Mouse (Mus musculus) right cerebral cortex, postnatal 36 days (tissue): Measurements from ENCODE around the gene Gata2.

Experiments used
- DNase-seq, 2 experiments: peaks; one replicate each; pipeline ENCODE4 v3.0.0; 2022; ENCODE audit warnings: low spot score in 2 of 2, mixed read lengths in 1 of 2

The Gata2 gene

GRCm38 (mm10) chr6:88208321-88208720 lies 14.6 kb downstream of the Gata2 start:
- no peak for DNase-seq

DNA sequence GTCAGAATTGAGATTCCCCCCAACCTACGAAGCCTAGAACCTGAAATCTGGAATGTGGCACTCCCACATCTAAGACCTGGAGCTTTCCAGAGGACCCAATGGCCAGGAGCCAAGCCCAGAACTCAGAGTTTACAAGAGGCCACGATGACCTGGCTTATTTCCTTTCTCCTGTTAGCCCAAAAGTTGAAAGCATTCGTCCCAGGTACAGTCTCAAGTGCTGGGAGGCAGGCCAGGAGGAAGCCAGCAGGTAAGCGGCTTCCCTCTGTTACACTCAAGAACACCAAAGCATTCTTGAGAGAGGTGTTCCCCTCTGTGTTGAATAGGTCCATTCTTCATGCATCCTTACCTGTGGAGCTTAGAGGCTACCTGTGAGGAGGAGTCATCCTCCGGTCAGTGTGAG lies 15.8 kb downstream of the Gata2 start:
- no peak for DNase-seq

DNA sequence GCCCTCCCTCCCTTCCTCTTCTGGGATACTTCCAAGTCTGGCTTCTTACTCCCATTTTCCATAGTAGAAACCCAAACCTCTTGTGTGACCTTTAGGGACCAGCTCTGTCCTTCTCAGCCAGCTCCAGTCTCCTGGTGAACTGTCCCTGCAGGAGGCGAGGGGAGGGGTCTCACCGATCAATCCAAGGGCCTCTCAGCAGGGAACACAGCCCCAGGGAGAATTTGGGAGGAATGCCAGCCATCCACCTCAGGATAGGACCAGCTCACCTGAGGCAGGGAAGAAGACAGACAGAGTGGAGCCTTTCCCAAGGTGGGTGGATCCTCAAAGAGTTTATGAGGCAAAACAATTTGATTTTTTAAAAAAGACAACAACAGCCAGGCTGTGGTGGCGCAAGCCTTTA lies 16.5 kb downstream of the Gata2 start:
- no peak for DNase-seq

DNA sequence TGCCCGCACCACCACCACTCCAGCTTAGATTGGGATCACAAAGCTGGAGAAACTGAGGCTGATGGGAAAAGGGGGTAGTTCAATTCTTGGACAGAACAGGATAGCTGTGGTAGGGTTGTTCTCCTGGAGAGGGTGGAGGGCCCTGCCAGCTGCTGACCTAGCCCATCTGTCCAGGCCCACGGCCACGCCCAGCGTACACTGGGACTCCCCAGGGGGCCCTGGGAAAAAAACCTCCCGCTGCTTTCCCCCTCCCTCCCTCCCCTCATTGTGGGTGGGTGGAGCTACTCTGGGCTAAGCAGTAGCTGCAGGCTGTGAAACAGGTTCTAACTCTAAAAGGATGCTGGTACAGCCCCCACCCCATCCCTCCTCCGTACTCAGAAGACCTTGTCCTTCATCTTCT lies 22.1 kb downstream of the Gata2 start:
- no peak for DNase-seq

DNA sequence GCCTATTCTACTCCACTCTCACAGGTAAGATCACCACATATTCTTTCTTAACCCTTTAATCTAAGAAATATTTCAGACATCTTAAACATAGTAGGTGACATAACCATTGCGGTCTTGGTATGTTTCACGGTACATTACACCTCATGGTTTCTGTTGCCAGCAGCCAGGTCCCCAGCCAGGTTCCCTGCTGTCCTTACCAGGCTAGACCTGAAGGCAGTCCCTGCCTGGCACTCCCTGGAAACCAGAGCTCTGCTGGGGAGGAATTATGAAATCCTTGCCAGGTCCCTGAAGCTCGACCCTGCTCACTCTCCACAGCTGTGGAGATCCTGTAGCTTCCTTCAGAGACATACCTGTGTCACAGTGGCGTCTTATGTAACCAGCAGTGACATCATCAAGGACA lies 22.5 kb downstream of the Gata2 start:
- DNase-seq, result no peak

- DNase-seq, result no peak
Measured at GRCm38 (mm10) chr6:88219094-88219493, 25.4 kb downstream of the Gata2 start.

DNA sequence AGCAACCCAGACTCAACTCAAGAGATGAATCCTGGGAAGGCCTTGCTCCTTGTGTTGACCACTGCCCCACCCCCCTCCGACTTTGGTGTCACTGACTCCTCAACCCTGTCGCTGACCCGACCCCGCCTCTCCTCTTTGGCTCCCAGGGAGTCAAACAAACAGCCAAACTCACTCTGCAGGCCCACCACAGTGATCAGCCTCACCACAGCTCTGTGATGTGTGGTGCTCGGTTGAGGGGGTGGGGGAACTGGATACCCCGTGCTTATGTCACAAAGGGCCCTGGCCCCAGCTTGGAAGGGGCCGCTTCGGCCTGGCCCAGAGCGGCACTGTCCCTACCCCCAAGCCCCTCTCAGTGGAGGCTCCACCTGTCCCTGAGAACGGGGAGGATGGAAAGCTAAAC lies 28.3 kb downstream of the Gata2 start, which contains the start of gene Dnajb8:
TSS of gene Dnajb8 (plus strand) at position 301 of the 400 bp plus-strand sequence.
- DNase-seq, result no peak

DNA sequence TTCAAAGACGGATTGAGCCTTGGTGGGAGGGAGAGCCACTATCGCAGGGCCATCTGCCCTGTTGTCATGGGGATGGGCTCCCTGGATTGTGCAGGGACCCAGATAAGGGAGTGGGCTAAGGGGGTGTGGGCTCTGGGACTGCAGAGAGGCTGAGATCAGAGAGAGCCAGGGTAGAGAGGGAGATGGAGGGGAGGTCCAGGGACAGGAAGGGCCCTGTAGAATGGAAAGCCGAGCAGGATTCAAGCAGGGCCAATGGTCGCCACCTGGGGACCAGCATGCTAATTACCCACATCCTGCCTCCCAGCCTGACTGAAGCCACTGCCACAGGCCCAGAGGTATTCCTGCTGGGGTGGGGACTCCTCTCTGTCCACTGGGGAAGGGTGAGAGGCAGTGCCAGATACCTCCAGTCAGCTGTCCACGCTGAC lies 32.9 kb downstream of the Gata2 start:
- DNase-seq, result no peak

DNA sequence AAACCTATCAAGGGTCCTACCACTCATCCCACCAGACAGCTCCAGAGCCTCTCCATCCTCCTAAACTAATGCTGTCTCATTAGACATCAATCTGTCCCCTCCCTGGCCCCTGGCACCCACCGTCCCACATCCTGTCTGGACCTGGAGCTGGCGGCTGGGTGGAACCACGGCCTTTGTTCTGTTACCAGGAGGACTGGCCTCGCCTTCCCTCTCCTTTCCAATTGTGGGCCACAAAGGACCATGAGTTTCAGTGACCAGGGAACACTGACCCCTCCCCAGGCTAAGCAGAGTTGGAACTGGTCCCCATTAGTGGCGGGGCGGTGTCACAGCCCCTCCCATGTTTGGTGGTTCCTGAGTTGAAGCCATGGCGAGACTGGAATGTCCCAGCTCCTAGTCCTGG lies 33.8 kb downstream of the Gata2 start:
- DNase-seq, result no peak

- no peak for DNase-seq
Measured at GRCm38 (mm10) chr6:88229221-88229620, 35.5 kb downstream of the Gata2 start.

DNA sequence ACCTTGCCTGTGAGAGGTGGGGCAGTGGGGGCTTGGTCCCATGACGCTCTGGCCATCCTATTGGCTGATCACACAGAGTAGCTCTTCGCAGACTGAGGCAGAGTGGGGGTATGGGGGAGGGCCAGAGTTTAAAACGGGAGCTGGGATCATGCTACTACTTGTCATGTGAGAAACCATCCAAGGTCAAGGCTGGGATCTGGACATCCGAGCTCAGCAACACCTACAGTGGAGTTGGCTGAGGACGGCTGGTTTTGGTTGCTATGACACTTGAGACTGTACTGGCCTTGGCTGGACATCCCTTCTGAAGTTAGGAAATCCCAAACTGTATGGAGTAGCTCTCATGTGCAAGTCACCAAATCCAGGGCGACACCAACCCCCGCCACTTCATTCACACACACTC lies 38.1 kb downstream of the Gata2 start:
- no peak for DNase-seq

DNA sequence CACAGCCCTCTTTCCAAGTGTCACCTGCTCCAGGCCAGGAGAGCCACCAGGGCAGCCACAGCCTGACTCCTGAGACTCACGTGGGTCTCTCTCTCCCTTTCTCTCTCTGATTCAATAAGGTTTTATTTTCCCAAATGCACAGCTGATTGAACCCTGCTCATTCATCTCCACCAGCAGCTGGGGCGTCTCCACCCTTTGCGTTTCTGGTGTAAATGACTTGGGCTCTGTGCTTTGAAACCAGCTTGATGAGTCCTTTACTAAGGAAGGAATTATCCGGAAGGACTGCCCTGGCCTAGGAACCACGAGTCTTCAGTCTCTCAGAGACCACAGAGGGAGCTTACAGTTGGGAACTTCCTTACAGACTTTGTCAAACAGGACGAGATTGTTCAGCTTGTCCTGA lies 38.5 kb downstream of the Gata2 start:
- no peak for DNase-seq

- no peak for DNase-seq
Measured at GRCm38 (mm10) chr6:88233996-88234395, 40.3 kb downstream of the Gata2 start.

GRCm38 (mm10) chr6:88235461-88235860 lies 41.8 kb downstream of the Gata2 start:
- DNase-seq, result no peak

- no peak for DNase-seq
Measured at GRCm38 (mm10) chr6:88235983-88236382, 42.3 kb downstream of the Gata2 start.

DNA sequence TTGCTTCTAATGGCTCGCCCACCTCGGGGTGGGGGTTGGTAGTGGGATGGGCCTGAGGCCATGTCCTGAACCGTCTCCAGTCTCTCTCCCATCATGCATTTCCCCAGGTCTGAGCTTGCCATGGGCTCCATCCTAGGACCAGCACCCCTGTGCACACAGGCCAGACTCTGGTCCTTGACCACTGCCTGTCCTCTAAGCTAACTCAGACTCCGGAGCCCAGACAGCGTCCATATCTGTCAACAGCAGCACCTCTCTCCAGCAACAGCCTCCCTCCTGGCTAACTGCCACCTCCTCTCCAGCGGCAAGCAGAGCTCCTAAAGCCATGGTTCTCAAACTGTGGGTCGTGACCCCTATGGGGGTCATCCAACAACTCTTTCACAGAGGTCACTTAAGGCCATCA lies 42.8 kb downstream of the Gata2 start:
- no peak for DNase-seq

GRCm38 (mm10) chr6:88242604-88243003 lies 48.9 kb downstream of the Gata2 start:
- DNase-seq, result peak in 1 of 2 experiments; percentile 7

- no peak for DNase-seq
Measured at GRCm38 (mm10) chr6:88249231-88249630, 55.5 kb downstream of the Gata2 start.

DNA sequence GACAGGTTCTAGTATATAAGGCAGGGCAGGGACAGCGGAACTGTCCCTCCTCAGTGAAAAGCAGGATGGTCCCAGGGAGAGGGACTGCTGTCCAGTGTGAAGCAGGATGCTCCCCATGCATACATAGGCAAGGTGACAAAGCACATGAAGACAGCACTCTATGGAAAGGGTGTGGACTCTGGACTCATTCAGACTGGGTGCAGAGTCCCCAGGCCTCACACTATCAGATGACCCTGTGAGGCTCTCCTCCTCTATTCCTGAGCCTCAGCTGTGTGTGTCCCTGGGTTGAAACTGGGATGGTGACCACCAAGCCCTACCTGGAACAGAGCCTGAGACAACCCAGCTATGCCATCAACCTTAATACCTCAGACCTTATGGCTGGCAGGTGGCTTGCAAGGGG lies 57.7 kb downstream of the Gata2 start:
- DNase-seq, result no peak

DNA sequence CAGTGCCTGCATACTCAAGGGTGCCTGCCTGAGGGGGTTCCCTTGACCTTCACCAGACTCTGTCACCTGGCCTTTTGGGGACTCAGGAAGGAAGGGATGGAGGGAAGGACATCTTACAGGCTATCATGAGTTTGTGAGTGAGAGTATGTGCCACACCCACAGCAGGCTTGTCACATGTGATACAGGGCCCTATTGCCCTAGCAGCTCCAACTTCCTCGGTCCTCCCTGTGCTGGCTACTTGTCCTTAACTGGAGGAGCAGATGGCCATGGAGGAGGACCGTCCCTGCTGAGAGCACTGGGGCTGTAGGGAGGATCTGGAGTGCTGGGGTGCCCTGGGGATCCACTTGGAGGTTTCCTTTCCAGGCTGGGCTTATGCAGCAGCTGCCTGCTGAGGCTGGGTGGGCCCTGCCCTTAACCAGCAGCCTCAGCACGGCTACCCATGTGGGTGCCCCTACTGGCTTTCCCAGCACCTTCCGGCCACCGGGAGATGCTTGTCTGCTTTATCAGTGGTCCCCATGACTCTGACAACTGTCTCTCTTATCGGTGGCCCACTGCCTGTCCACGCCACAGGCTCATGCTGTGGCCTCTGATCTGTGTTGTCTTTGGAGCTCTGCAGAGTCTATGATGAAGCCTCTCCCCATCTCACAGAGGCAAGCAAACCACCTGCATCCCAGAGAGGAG lies 58.2 kb downstream of the Gata2 start:
- no peak for DNase-seq

- no peak for DNase-seq
Measured at GRCm38 (mm10) chr6:88254082-88254481, 60.4 kb downstream of the Gata2 start.

DNA sequence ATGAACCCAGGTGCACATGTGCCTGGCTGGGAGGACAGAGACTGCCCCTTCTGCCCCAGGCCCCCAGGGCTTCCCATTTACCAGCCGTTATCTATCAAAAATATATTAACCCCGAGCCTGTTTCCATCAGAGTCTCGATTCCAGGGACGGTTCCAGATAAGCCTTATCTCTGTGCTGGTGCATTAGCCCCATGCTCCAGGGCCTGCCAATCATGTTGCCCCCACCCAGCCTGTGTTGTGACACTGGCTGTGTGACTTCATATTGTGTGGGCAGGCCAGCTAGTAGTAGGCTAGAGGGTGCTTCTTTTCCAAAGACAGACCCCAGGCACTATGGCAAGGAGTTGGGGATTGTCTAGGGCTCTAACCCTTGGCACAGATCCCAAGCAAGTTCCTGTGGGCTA lies 61.7 kb downstream of the Gata2 start:
- DNase-seq, result no peak
